Mouse (Mus musculus): Measurements from ENCODE around the gene Chic2.

The Chic2 gene

DNA sequence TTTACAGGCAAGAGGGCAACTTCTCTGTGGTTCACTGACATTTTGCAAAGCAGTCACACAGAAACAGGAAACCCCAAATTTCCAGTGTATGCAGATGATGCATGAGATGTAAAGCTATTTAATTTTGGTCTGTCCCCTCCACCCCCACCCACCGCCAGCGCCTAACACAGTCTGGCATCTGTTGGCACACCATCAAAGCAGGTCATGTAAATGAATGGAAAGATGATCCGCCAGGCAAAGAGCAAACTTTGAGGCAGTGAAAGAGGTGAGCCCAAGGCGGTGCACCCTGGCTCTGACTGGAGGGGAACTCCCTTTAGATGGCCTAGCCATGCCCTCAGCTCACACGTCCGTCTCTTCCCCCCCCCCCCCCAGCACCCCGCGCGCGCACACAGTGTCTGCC, 22.1 kb upstream of the Chic2 start:
- peak; percentile 35 for DNase-seq

GRCm38 (mm10) chr5:75063177-75063576, 18.6 kb upstream of the Chic2 start:
- DNase-seq, result no peak

GRCm38 (mm10) chr5:75051109-75051508, 6.5 kb upstream of the Chic2 start:
- DNase-seq, result no peak

DNA sequence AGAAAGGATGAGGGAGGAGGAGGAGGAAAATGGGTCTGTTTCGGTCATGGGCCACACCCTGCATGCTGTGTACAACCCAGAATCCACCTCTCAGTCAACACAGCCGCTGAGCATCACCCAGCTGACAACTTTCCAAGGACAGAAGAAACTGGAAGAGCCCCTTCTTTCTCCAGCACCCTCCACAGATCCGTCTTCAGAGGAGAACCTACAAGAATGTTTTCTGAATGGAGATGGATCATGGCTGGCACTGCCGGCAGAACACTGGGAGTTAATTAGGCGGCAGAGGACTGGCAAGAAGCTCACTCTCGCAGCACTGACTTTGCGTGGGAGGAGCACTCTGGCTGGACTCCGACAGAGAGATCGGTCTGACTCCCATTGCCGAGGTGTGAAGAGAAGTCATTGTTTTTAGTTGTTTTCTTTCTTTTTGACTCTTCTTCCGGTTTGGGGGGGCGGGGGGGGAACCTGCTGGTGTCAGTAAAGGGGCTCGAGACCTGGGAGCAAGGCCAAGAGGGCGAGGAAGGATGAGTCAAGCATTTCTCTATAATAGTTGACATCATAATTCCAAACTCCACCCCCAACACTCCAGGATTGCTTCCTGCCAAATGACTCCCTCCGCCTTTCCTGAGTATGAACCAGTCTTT, 2.2 kb upstream of the Chic2 start:
- no peak for DNase-seq

DNA sequence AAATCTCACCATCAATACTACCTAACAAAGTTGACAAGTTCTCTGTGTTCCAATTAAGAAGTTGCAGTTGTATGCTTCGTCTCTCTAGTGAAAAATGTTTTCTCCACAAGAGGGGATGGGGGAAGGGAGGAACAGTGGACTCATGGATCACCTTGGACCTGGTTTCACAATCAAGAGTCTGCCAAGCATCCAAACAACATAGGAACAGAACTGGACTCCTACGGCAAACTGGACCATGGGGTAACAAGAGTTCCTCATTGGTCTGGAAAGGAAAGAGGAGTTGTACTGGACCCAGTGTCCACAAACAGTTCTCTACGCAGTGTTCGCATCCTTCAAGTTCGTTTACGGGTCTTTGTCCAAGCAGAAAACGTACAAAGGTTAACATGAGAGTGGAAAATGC, 797 bp upstream of the Chic2 start:
- DNase-seq, result no peak

DNA sequence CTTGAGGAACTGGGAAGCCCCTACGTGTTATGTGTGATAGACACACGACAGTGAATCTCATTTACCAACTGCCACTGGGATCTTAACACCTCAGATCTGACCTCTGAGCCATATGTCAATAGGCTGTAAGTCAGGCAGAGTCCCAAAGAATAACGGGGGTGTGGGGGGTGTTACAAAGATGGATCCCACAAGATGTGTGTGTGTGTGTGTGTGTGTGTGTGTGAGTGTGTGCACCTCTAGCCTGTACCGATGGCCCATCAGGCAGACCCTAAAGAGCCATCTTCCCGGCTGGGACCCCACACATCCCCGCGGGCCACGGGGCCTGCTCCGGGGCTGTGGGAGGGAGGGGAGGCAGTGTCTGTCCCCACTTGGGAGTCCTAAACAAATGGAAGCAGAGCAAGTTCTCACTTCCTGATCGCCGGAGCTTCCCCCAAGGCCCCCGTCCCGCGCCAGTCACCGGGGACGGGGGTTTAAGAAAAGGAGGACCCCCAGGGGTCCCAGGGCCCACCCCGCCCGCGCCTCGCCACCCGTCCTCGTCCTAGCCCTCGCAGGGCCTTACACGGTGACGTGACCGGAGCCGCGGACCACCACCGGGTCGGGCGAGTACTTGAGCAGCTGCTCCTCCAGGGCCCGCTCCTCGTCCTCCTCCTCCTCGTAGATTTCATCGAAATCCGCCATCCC, 813 bp downstream of the Chic2 start:
- peak; percentile 59 for DNase-seq

GRCm38 (mm10) chr5:75043011-75043445, 1.5 kb downstream of the Chic2 start:
- DNase-seq, result no peak

DNA sequence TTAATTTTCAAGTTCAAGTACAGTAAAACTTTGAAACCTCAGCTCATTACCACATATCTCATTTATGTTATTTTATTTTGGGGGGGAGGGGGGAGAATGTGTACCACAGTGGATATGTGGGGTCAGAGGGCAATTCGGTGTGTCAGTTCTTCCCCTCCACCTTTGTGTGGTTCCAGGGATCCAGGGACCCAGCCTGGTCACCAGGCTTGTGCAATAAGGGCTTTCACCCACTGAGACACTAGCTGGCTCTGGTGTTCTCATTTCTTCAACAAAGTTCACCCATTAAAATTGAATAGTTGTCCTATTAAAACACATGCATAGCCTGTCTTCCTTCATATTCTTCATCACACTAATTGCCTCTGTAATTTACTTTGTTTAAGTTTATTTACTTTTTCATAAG, 5.3 kb downstream of the Chic2 start:
- no peak for DNase-seq

GRCm38 (mm10) chr5:75035475-75035874, 9.1 kb downstream of the Chic2 start:
- DNase-seq, result no peak

- no peak for DNase-seq
These were observed 29.8 kb downstream of the Chic2 start for GRCm38 (mm10) chr5:75014768-75015167.

DNA sequence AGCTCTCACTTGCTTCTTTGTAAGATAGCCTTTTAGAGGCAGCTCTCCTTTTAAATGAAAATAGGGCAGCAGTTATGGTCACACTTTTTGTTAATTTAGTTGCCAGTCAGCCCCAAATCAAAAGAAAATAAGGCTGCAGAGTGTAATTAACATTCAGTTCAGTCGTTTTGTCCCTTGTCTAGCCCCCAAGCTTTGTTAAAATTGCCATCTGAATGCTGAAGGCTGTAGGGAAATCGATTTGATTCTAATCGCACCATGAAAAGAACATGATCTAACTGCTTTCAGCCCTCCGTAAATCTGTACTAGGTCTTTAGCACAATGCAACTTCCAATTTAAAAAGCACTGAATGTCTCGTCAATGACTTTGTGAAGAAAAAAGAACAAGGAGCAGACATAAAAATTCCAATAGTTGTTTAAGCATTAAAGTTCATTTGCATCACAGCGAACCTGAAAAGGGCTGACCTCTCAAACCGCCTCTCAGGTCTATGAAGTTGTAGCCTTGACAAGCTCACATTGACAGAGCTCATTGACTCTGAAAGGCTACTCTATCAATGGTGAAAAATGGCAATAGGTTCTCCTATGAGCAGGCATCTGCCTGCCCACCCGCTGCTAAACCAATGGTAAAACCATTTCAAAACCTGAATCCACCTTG, 31.7 kb downstream of the Chic2 start:
- DNase-seq, result no peak

DNA sequence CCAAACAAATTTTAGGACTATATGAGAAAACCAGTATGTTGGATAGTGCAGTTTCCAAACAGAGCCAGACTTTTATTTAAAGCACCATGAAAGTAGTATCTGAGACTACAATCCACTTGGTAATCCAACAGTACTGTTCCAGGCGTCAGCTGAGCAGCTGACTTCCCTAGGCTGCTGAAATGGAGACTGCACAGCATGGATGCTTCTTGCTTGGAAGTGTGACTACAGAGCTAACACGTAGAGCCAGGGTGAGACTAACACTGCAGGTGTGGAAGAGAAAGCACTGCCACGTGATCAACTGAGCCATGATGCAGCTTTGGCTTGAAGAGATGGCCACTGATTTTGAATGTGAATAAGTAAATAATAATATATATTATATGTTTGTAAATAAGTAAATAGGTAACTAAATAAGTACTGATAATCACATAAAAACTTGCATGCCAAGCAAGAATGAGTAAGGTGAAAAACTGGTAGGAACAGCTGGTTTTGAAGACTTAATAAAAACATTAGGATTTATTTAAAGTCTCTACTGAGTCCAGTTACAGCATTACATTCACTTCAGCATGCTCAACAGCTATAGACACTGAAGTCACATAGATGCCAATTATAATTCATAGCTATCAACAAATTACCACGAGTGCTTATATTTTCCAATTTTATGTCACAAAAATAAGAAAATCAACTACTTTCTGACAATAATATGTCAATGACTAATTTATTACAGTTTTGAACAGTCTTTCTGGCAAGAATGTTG, 32.4 kb downstream of the Chic2 start:
- DNase-seq, result no peak

DNA sequence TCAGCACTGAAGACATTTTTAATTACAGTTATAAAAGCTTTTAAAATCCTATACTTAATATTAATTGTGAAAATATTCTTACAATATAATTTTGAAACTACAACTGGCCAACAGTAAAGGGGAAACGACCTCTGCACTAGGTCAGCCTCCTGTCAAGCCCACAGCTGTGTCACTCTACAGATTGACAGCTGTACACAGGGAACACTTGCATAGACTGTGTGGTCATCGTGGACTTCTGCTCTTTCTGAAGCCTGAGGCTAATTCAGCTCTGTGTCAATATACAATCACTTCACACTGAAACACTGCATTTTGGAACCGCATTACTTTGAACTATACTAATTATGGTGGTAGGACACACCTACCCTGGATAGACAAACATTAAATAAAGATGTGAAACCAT, 39.8 kb downstream of the Chic2 start:
- no peak for DNase-seq

- DNase-seq, result no peak
These were observed 42.5 kb downstream of the Chic2 start for GRCm38 (mm10) chr5:75002109-75002508.

DNA sequence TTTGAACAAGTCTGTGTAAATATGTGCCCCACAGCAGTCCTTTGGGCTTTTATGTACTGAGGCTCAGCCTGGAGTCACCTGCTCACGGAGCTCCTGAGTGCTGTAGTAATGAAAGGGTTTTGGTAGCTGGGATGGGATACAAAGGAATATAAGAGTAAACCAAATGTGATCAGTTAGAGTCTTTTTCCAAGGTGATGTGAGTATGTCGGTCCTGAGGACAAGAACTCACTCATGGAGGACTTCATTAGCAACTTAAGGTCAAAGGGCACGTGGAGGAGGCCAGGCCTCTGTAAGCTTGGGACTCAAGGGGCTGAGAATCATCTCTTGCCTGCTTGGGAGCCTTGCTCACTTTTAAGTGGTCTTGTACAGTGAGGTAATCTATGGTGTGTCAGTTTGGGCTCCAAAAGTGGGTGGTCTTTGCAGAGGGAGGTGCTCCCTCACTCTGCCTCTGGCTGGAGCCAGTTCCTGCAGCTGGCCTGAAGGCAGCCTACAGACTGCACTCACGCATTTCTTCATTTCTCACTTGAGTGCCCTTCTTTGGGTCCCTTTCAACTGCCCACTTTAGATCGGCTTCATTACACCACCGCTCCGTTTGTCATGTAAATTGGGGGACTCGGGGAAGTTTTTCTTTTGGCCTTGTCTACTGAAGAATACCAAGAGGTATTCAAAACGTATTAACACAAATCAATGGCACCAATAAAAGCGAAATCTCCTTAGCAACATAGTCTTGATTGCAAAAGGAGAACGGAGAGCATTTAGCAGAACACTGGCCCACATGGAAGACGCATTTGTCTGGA, 45.7 kb downstream of the Chic2 start:
- no peak for DNase-seq

GRCm38 (mm10) chr5:74994947-74995346, 49.6 kb downstream of the Chic2 start:
- no peak for DNase-seq

DNA sequence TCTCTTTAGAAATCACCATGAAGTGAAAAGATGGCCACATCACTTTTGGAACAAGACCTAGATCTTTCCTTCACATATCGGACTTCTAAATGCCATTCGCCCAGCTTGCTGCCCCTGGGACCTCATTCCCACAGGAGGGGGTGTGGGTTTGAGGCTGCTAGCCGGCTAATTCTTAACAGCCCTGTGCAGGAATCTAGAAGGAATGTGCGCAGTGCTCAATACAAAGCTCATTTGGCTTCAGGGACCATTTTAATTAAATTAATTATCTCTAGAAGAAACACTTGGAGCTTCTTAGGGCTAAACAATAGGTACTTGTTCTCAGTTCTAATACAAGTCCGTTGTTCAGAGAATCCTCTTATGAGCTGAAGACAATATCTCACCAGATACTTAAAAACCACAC, 60.5 kb downstream of the Chic2 start:
- DNase-seq, result no peak

DNA sequence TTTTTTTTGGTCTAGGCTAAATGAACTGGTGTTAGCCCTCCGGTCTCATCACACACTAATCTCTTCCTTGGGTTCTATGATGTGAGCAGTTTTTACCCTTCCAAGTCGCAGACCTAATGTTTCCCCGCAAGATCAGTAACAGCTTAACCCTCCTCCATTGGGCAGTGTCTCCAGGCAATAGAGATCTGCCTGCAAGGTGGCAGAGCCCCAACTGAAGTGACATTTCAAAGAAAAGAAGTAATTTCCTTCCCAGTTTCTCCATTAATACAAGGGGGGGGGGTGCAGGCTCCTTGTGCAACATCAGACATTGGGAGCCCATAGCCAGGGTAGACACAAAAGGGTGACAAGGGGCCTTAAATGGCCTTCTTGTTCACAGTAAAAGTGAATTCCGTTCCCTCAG, 64.0 kb downstream of the Chic2 start:
- DNase-seq, result no peak

DNA sequence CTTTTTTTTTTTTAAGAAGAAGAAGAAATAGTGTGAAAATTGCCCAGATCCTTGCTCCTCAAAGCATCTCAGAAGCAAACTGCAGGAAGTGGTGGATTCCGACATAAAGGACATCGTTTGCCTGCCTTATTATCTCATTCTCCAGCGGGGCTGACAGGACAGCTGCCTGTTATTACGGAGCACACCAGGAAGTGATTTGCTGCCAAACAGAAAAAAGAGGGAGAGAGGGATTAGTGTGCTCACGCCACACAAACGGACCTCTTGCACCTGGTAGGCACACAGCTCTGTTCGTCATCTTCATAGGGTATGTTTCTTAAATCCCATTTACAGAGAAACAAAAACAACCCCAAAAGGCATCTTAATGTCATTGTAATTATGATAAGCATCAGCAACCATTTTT, 64.4 kb downstream of the Chic2 start:
- no peak for DNase-seq

- DNase-seq, result no peak
These were observed 65.0 kb downstream of the Chic2 start for GRCm38 (mm10) chr5:74979586-74979985.

DNA sequence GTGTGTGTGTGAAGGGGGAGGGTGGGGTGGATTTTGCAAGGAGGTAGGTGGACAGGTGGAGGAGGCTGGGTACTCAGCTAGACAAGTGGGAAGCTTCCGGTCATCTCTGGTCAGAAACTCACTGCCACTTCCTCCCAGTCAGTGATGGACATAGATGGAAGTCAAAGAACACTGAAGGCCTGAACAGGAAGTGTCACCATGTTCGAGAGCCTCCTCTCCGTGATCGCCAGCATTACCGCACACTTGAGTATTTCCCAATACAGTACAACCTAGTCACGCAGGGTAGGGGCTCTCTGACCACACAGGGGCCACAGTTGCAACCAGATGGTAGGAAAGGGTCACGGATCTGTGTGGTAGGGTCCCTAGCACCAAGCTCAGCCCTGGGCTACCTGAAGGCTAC, 69.1 kb downstream of the Chic2 start:
- no peak for DNase-seq

GRCm38 (mm10) chr5:74974726-74975411, 69.7 kb downstream of the Chic2 start:
- DNase-seq, result no peak
